Mouse (Mus musculus): ENCODE measurements around the gene Cd9.

DNA sequence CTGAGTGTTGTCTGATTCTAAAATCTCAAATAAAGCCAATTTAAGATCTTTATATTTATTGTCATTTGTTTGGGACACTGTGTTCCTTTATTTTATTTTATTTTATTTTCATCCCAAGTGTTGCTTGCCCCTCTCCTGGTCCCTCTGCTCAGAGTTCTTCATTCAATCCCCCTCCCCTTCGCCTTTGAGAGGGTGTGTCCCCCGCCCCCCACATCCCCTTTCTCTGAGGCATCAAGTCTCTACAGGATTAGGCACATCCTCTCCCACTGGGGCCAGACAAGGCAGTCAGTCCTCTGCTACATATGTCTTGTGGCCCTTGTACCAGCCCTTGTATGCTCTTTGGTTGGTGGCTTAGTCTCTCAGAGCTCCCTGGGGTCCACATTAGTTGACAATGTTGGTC, 46.9 kb downstream of the Cd9 start:
- no peak for TF ChIP-seq POLR2A (IDR thresholded peaks at IDR 0.05; ENCODE audit: extremely low read depth, insufficient read depth, low read length)
- TF ChIP-seq CTCF (IDR thresholded peaks at IDR 0.05; ENCODE audit: extremely low read depth, insufficient read depth, low read length), result no peak
